Mouse (Mus musculus) limb, embryonic 13.5 days (tissue): ENCODE data around the gene Thumpd3. TPM values are rescaled to one million over a fixed set of nuclear protein-coding genes. Genes with fewer than 3 reads are reported as not detected.

Source experiments
- ATAC-seq: fragments of 200-750 bp; cut with Nextera tagmentation; 2 replicates; pipeline ENCODE4 v1.8.0; 2017; ENCODE audit warnings: low read depth, moderate number of reproducible peaks, moderate TSS enrichment; ENCODE audit not compliant: low FRiP score
- H3K27ac ChIP-seq: fragments of 300-500 bp; sonication (generic); 2 replicates; pipeline ENCODE4 v1.5.1; 2015; ENCODE audit warnings: inconsistent platforms, mild to moderate bottlenecking, moderate library complexity
- H3K27me3 ChIP-seq: fragments of 300-500 bp; sonication (generic); 2 replicates; pipeline ENCODE4 v1.6.1; 2015; ENCODE audit warnings: mild to moderate bottlenecking, inconsistent platforms
- H3K36me3 ChIP-seq: fragments of 300-500 bp; sonication (generic); 2 replicates; pipeline ENCODE4 v1.6.1; 2015; ENCODE audit warnings: inconsistent platforms, mild to moderate bottlenecking, moderate library complexity
- H3K4me1 ChIP-seq: fragments of 300-500 bp; sonication (generic); 2 replicates; pipeline ENCODE4 v1.6.1; 2015; ENCODE audit warnings: inconsistent platforms
- H3K4me2 ChIP-seq: fragments of 300-500 bp; sonication (generic); replicated peaks from 2 replicates; pipeline ENCODE4 v1.6.1; 2015; ENCODE audit warnings: inconsistent platforms, mild to moderate bottlenecking, moderate library complexity
- H3K4me3 ChIP-seq: fragments of 300-500 bp; sonication (generic); 2 replicates; pipeline ENCODE4 v1.5.1; 2015; ENCODE audit warnings: moderate library complexity, mild to moderate bottlenecking, inconsistent platforms
- H3K9ac ChIP-seq: fragments of 300-500 bp; sonication (generic); 2 replicates; pipeline ENCODE4 v1.6.1; 2015; ENCODE audit warnings: mild to moderate bottlenecking, inconsistent platforms
- H3K9me3 ChIP-seq: fragments of 300-500 bp; sonication (generic); 2 replicates; pipeline ENCODE4 v1.6.1; 2016; ENCODE audit warnings: inconsistent platforms
- WGBS: fragments of 180-500 bp; shearing (Covaris S2); methylation state at CpG from one replicate; pipeline ENCODE4 v1.1.7; 2015; 5-methylcytosine and 5-hydroxymethylcytosine counted together
- polyA plus RNA-seq: library from polyadenylated mRNA; unstranded; fragments of >200 nt; fragmentation: Nextera tagmentation; extraction: Ambion mirVana; gene quantifications from 2 replicates; pipeline ENCODE4 v1.2.1, GENCODE M21; 2015

The Thumpd3 gene
- polyA plus RNA-seq, 1 experiment from 2014 or later, result 44.1 TPM

GRCm38 (mm10) chr6:113024866-113025265, 21.2 kb upstream of the Thumpd3 start:
- Histone ChIP-seq H3K9me3 (no peaks in the 10 kb centered on the region), H3K36me3 (no peaks in the 10 kb centered on the region), H3K4me1 (no peaks in the 10 kb centered on the region), H3K4me3 (no peak overlapping the region), H3K27ac (no peak overlapping the region), H3K27me3 (no peaks in the 10 kb centered on the region), H3K4me2 (no peak overlapping the region), H3K9ac (no peak overlapping the region)
- 37% methylated on average over 8 of the region's 8 CpGs for WGBS
- ATAC-seq, result no peak

DNA sequence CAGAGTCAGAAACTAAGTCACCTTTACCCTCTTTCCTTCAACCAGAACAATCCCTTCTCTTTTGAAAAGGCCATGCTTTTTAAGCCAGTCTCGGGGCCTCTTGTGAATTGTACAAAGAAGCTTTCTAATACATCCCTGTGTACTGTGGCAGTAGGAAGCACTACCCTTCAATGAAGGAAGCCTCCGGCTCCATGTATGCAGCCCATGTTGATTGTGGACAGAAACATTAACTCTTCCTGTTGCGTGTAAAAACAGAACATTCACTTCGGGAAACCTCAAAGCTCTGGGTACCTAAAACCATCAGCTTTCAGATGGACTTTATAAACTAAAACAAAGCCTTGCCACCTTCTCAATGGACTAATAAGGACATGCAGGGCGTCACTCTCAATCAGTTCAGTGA, 20.3 kb upstream of the Thumpd3 start:
- H3K4me2 ChIP-seq, result no peak overlapping the region
- no peaks in the 10 kb centered on the region for H3K9me3 ChIP-seq
- WGBS, result 84% methylated on average over 5 of the region's 5 CpGs
- H3K27ac ChIP-seq, result no peak overlapping the region
- H3K4me3 ChIP-seq, result no peak overlapping the region
- no peak for ATAC-seq
- H3K27me3 ChIP-seq, result no peaks in the 10 kb centered on the region
- no peaks in the 10 kb centered on the region for H3K36me3 ChIP-seq
- no peak overlapping the region for H3K9ac ChIP-seq
- H3K4me1 ChIP-seq, result no peaks in the 10 kb centered on the region

DNA sequence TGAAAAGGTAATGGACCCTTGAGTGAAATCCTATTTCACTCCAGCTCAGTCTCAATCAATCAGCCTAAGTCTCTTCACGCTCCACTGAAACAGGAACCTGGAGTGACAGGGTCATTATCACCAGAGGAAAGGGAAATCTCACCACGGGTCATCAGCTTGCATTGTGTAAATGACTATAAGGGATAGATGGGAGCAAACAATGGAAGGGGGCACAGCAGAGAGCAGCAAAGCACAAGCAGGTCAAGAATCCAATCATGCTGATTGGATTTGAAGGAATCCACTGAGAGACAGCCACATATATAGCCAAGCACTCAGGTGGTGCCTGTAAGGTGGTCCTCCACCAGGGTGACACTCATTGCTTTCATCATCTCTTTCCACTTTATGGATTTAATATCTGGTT, 18.6 kb upstream of the Thumpd3 start:
- no peak overlapping the region for H3K4me3 ChIP-seq
- no peak overlapping the region for H3K4me2 ChIP-seq
- H3K27me3 ChIP-seq, result no peaks in the 10 kb centered on the region
- no peak overlapping the region for H3K9ac ChIP-seq
- H3K9me3 ChIP-seq, result no peaks in the 10 kb centered on the region
- no peaks in the 10 kb centered on the region for H3K36me3 ChIP-seq
- ATAC-seq, result no peak
- 43% methylated on average over 2 of the region's 2 CpGs for WGBS
- no peak overlapping the region for H3K27ac ChIP-seq
- no peaks in the 10 kb centered on the region for H3K4me1 ChIP-seq

DNA sequence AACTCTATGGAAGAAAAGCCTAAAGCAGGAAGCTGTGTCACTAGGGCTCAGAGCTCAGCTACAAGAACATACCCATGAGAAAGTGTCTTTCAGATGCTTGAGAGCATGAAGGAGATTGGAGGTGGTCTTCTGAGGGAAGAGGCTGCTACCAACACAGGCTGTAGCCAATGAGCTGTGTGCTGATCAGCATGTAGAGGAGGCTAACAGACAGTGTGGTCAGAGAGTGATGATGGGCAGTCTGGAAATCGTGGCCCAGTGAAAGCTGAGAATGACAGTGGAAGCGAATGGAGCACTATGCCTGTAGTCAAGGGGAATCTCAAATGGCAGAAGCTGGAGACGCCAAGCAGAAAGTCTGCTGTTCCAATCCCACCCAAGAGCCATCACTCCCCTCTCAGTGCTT, 17.0 kb upstream of the Thumpd3 start:
- no peaks in the 10 kb centered on the region for H3K27me3 ChIP-seq
- H3K4me3 ChIP-seq, result no peak overlapping the region
- no peak overlapping the region for H3K4me2 ChIP-seq
- no peaks in the 10 kb centered on the region for H3K9me3 ChIP-seq
- no peak overlapping the region for H3K27ac ChIP-seq
- no peaks in the 10 kb centered on the region for H3K36me3 ChIP-seq
- H3K9ac ChIP-seq, result no peak overlapping the region
- no peak for ATAC-seq
- no peaks in the 10 kb centered on the region for H3K4me1 ChIP-seq
- WGBS, result 71% methylated on average over 3 of the region's 3 CpGs

GRCm38 (mm10) chr6:113030553-113030952, 15.5 kb upstream of the Thumpd3 start:
- H3K4me3 ChIP-seq, result no peak overlapping the region
- 72% methylated on average over 3 of the region's 3 CpGs for WGBS
- no peaks in the 10 kb centered on the region for H3K4me1 ChIP-seq
- no peaks in the 10 kb centered on the region for H3K9me3 ChIP-seq
- ATAC-seq, result no peak
- no peaks in the 10 kb centered on the region for H3K36me3 ChIP-seq
- H3K27ac ChIP-seq, result no peak overlapping the region
- no peaks in the 10 kb centered on the region for H3K27me3 ChIP-seq
- no peak overlapping the region for H3K4me2 ChIP-seq
- no peak overlapping the region for H3K9ac ChIP-seq

GRCm38 (mm10) chr6:113030970-113031660, 14.9 kb upstream of the Thumpd3 start:
- Histone ChIP-seq H3K4me2 (no peak overlapping the region), H3K9me3 (no peaks in the 10 kb centered on the region), H3K27me3 (no peaks in the 10 kb centered on the region), H3K4me1 (no peaks in the 10 kb centered on the region), H3K9ac (no peak overlapping the region), H3K36me3 (no peaks in the 10 kb centered on the region), H3K27ac (no peak overlapping the region), H3K4me3 (no peak overlapping the region)
- no peak for ATAC-seq
- 64% methylated on average over 10 of the region's 10 CpGs for WGBS

- Histone ChIP-seq H3K9me3 (no peaks in the 10 kb centered on the region), H3K27ac (no peak overlapping the region), H3K4me3 (no peak overlapping the region), H3K4me2 (no peak overlapping the region), H3K27me3 (no peaks in the 10 kb centered on the region), H3K9ac (no peak overlapping the region), H3K4me1 (no peaks in the 10 kb centered on the region), H3K36me3 (no peaks in the 10 kb centered on the region)
- 72% methylated on average over 3 of the region's 3 CpGs for WGBS
- no peak for ATAC-seq
Observed at GRCm38 (mm10) chr6:113032121-113032520, 13.9 kb upstream of the Thumpd3 start.

- Histone ChIP-seq H3K4me3 (no peak overlapping the region), H3K27me3 (no peaks in the 10 kb centered on the region), H3K4me2 (no peak overlapping the region), H3K27ac (no peak overlapping the region), H3K9me3 (no peaks in the 10 kb centered on the region), H3K36me3 (no peaks in the 10 kb centered on the region), H3K9ac (no peak overlapping the region), H3K4me1 (peaks cover under 1% of the 10 kb centered on the region; the same call in 1 of the 2 replicates)
- 87% methylated on average over 2 of the region's 2 CpGs for WGBS
- ATAC-seq, result no peak
Observed at GRCm38 (mm10) chr6:113033185-113033584, 12.8 kb upstream of the Thumpd3 start.

DNA sequence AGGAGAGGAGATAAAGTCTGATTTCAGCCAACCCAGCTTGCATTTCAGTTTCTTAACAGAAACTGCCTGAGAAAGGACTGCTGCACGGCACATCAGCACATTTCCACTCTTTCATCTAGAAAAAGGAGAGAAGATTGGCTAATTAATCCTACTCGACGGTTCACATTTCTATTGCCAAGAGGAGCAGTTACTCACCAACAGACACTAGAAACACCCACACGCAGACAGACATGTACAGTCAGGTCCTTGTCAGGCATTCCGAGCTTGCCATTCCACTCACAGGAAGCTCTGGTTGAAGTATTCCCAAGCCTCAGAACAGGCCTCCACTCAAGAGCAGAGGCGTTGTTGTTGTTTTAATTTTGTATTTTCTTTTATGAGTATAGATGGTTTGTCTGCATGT, 11.6 kb upstream of the Thumpd3 start:
- Histone ChIP-seq H3K27me3 (no peaks in the 10 kb centered on the region), H3K9ac (no peak overlapping the region), H3K4me1 (peaks cover 6% of the 10 kb centered on the region; the same call in 1 of the 2 replicates), H3K4me3 (no peak overlapping the region), H3K4me2 (no peak overlapping the region), H3K36me3 (no peaks in the 10 kb centered on the region), H3K27ac (no peak overlapping the region), H3K9me3 (no peaks in the 10 kb centered on the region)
- ATAC-seq, result no peak
- WGBS, result 79% methylated on average over 6 of the region's 6 CpGs

- no peaks in the 10 kb centered on the region for H3K36me3 ChIP-seq
- no peak overlapping the region for H3K27ac ChIP-seq
Observed at GRCm38 (mm10) chr6:113036463-113037175, 9.4 kb upstream of the Thumpd3 start.

GRCm38 (mm10) chr6:113037946-113038734, 7.9 kb upstream of the Thumpd3 start:
- WGBS, result 11% methylated on average over 19 of the region's 19 CpGs
- peak; percentile 48; the same call in 1 of the 2 replicates for ATAC-seq

More at GRCm38 (mm10) chr6:113036463-113037175, 9.4 kb upstream of the Thumpd3 start:
- 67% methylated on average over 4 of the region's 4 CpGs for WGBS
- no peak overlapping the region for H3K9ac ChIP-seq
- H3K4me2 ChIP-seq, result no peak overlapping the region
- no peaks in the 10 kb centered on the region for H3K9me3 ChIP-seq
- no peaks in the 10 kb centered on the region for H3K27me3 ChIP-seq
- peaks cover 6% of the 10 kb centered on the region; the same call in 1 of the 2 replicates for H3K4me1 ChIP-seq
- H3K4me3 ChIP-seq, result no peak overlapping the region
- no peak for ATAC-seq

DNA sequence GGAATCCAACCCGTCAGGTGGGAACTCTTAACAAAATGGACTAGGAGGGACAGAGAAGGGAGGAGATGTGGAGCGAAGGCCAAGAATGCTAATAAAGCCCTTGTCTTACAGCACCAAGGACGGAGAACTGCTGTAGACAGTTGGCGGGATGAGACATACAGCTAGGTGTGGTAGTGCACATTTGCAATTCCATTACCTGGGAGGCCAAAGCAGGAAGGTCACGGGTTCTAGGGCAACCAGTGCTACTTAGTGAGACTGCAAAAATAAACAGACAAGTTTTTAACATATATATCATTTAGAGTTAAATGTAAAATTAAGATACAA, 7.3 kb upstream of the Thumpd3 start:
- Histone ChIP-seq H3K27me3 (no peaks in the 10 kb centered on the region), H3K36me3 (no peaks in the 10 kb centered on the region), H3K4me3 (no peak overlapping the region), H3K4me1 (peaks cover 6% of the 10 kb centered on the region; the same call in 1 of the 2 replicates), H3K4me2 (peak overlapping the region; percentile 56), H3K27ac (no peak overlapping the region), H3K9me3 (no peaks in the 10 kb centered on the region), H3K9ac (no peak overlapping the region)
- ATAC-seq, result no peak
- 42% methylated on average over 5 of the region's 5 CpGs for WGBS

More at GRCm38 (mm10) chr6:113037946-113038734, 7.9 kb upstream of the Thumpd3 start:
- Histone ChIP-seq H3K27me3 (no peaks in the 10 kb centered on the region), H3K4me1 (peaks cover 6% of the 10 kb centered on the region; the same call in 1 of the 2 replicates), H3K9me3 (no peaks in the 10 kb centered on the region), H3K9ac (peak overlapping the region; percentile 45; the same call in 1 of the 2 replicates), H3K27ac (no peak overlapping the region), H3K4me3 (peak overlapping the region; percentile 19), H3K4me2 (peak overlapping the region; percentile 56), H3K36me3 (no peaks in the 10 kb centered on the region)
